Mouse (Mus musculus) spleen, adult 2 months (tissue): Measurements from ENCODE around the gene Ptges.

Source experiments
- CTCF ChIP-seq: fragments of 200-500 bp; IDR thresholded peaks from 2 replicates; pipeline ENCODE4 v1.5.1; 2011; ENCODE audit warnings: mild to moderate bottlenecking, inconsistent platforms; ENCODE audit not compliant: insufficient read depth, insufficient read length, insufficient replicate concordance; ENCODE audit errors: extremely low read depth
- POLR2A ChIP-seq: fragments of 200-500 bp; IDR thresholded peaks from 2 replicates; pipeline ENCODE4 v1.6.1; 2011; ENCODE audit warnings: low read depth, low read length, inconsistent platforms

DNA sequence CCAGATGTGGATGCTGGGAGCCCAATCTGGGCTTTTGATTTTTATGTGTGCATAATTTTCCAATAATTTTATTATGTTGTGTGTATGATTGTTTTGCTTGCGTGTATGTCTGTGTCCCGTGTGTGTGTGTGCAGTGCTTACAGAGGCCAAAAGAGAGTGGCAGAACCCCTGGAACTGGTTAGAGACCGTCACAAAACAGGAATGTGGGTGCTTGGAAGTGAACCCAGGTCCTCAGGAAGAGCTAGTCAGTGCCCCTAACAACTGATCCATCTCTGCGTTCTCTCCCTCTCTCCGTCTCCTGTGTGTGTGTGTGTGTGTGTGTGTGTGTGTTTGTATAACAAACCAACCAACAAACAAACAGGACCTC is 22.8 kb upstream of the Ptges start:
- no peak for TF ChIP-seq CTCF
- TF ChIP-seq POLR2A, result no peak
